Mouse (Mus musculus) stomach, postnatal 0 days (tissue): ENCODE measurements around the gene Fam189a1.

Experiments
- CTCF ChIP-seq: IDR thresholded peaks from 2 replicates; pipeline ENCODE4 v1.5.1; 2016; ENCODE audit warnings: antibody characterized with exemption, low read depth, mild to moderate bottlenecking, moderate library complexity
- EP300 ChIP-seq: optimal IDR thresholded peaks from 2 replicates; pipeline ENCODE3; 2016; ENCODE audit warnings: antibody characterized with exemption

DNA sequence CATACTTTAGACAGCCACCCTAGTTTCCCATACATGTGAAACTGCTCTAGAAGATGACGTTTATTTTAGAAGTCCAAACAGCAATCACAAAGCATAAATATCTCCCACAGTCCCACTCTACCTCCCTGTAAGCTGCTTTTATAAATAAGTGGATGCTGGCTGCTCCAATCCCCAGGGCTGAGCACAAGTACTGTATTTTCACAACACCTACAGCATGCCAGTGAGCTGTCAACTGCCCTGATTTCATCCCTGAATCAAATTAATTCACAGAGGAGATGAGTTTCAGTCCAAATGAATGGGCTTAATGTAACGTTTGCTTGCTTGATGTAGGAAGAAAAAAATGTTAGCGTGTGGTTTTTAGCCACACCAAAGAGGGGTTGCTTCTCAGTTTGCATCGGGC lies 225.4 kb downstream of the Fam189a1 start:
- TF ChIP-seq CTCF: no peak
- no peak for TF ChIP-seq EP300
